Mouse (Mus musculus): ENCODE measurements at regions not wholly inside any gene's neighbourhood (a gene's known extent, or its start where the extent isn't known, plus 50 kb on each side); places are given as distances from the start of the nearest gene placed in this dataset.

- no peak for DNase-seq (ENCODE audit: low read depth)
Observed at GRCm38 (mm10) chr2:172094159-172094558, 50.9 kb upstream of the Cbln4 start.

GRCm38 (mm10) chr2:172103881-172104655, 60.8 kb upstream of the Cbln4 start:
- DNase-seq (ENCODE audit: low read depth), result no peak

GRCm38 (mm10) chr2:172105241-172105640, 62.0 kb upstream of the Cbln4 start:
- DNase-seq (ENCODE audit: low read depth), result no peak

GRCm38 (mm10) chr2:172110706-172111105, 67.4 kb upstream of the Cbln4 start:
- no peak for DNase-seq (ENCODE audit: low read depth)

GRCm38 (mm10) chr2:172113639-172114038, 70.4 kb upstream of the Cbln4 start:
- no peak for DNase-seq (ENCODE audit: low read depth)

GRCm38 (mm10) chr2:172115604-172116206, 72.4 kb upstream of the Cbln4 start:
- no peak for DNase-seq (ENCODE audit: low read depth)

- DNase-seq (ENCODE audit: low read depth), result peak; percentile 25
Observed at GRCm38 (mm10) chr2:172127517-172127916, 84.3 kb upstream of the Cbln4 start.

- DNase-seq (ENCODE audit: low read depth), result no peak
Observed at GRCm38 (mm10) chr2:172131232-172131631, 88.0 kb upstream of the Cbln4 start.

GRCm38 (mm10) chr2:172132623-172133332, 89.5 kb upstream of the Cbln4 start:
- DNase-seq (ENCODE audit: low read depth), result peak; percentile 7

- DNase-seq (ENCODE audit: low read depth), result peak; percentile 8
Observed at GRCm38 (mm10) chr2:172140080-172140479, 96.8 kb upstream of the Cbln4 start.

GRCm38 (mm10) chr2:172143269-172143668, 100.0 kb upstream of the Cbln4 start:
- no peak for DNase-seq (ENCODE audit: low read depth)

- no peak for DNase-seq (ENCODE audit: low read depth)
Observed at GRCm38 (mm10) chr2:172148736-172149135, 99.6 kb upstream of the Mc3r start.

- no peak for DNase-seq (ENCODE audit: low read depth)
Observed at GRCm38 (mm10) chr2:172149734-172150133, 98.6 kb upstream of the Mc3r start.

- no peak for DNase-seq (ENCODE audit: low read depth)
Observed at GRCm38 (mm10) chr2:172150898-172151297, 97.4 kb upstream of the Mc3r start.

GRCm38 (mm10) chr2:172159909-172160308, 88.4 kb upstream of the Mc3r start:
- no peak for DNase-seq (ENCODE audit: low read depth)

GRCm38 (mm10) chr2:172177371-172177770, 70.9 kb upstream of the Mc3r start:
- no peak for DNase-seq (ENCODE audit: low read depth)

- no peak for DNase-seq (ENCODE audit: low read depth)
Observed at GRCm38 (mm10) chr2:172179301-172179700, 69.0 kb upstream of the Mc3r start.

- DNase-seq (ENCODE audit: low read depth), result no peak
Observed at GRCm38 (mm10) chr2:172197746-172198145, 50.5 kb upstream of the Mc3r start.
